Mouse (Mus musculus) small intestine, adult 2 months (tissue): Measurements from ENCODE around the gene Lcn12. TPM values are rescaled to one million over a fixed set of nuclear protein-coding genes. Genes with fewer than 3 reads are reported as not detected.
A peak's percentile ranks its signal among the peaks of the same experiment; 100 is the strongest.

Experiments
- H3K27ac ChIP-seq: fragments of 200-500 bp; 2 replicates; pipeline ENCODE4 v1.5.1; 2012; ENCODE audit warnings: low read depth, low read length, control low read depth, inconsistent platforms; ENCODE audit not compliant: insufficient read depth
- H3K27me3 ChIP-seq: fragments of 200-500 bp; 2 replicates; pipeline ENCODE4 v1.6.1; 2012; ENCODE audit warnings: mild to moderate bottlenecking, moderate library complexity, low read length, inconsistent platforms; ENCODE audit not compliant: control insufficient read depth, insufficient read depth
- H3K36me3 ChIP-seq: fragments of 200-500 bp; 2 replicates; pipeline ENCODE4 v1.6.1; 2012; ENCODE audit warnings: mild to moderate bottlenecking, low read length, control low read depth, inconsistent platforms; ENCODE audit not compliant: control insufficient read depth, insufficient read depth
- H3K4me1 ChIP-seq: fragments of 200-500 bp; 2 replicates; pipeline ENCODE4 v1.6.1; 2012; ENCODE audit warnings: low read length, inconsistent platforms, mixed read lengths; ENCODE audit not compliant: control insufficient read depth, insufficient read depth, insufficient read length
- H3K4me3 ChIP-seq: fragments of 200-500 bp; 2 replicates; pipeline ENCODE4 v1.5.1; 2012; ENCODE audit warnings: low read depth, mild to moderate bottlenecking, control low read depth, inconsistent platforms, low read length, moderate library complexity
- CTCF ChIP-seq: fragments of 200-500 bp; IDR thresholded peaks from 2 replicates; pipeline ENCODE4 v1.5.1; 2012; ENCODE audit warnings: low read depth, mild to moderate bottlenecking, control low read depth, inconsistent platforms, low read length, moderate library complexity, mixed read lengths; ENCODE audit not compliant: insufficient replicate concordance, insufficient read length; ENCODE audit errors: extremely low read depth
- POLR2A ChIP-seq: fragments of 200-500 bp; IDR thresholded peaks from 2 replicates; pipeline ENCODE4 v1.6.1; 2012; ENCODE audit warnings: low read depth, mild to moderate bottlenecking, control low read depth, inconsistent platforms, low read length, moderate library complexity
- WGBS: fragments of 180-500 bp; shearing (Covaris S2); methylation state at CpG from one replicate; pipeline ENCODE4 v1.1.7; 2018; 5-methylcytosine and 5-hydroxymethylcytosine counted together
- polyA plus RNA-seq: library from polyadenylated mRNA; depleted of rRNA; stranded (reverse); fragments of >200 nt; gene quantifications from 2 replicates; pipeline ENCODE4 v1.2.3, GENCODE M21; 2012

Lcn12 gene
- polyA plus RNA-seq, 1 experiment, result not detected

GRCm38 (mm10) chr2:25492988-25493387 is 723 bp downstream of the Lcn12 start:
- Histone ChIP-seq H3K4me1 (peaks cover under 1% of the 10 kb centered on the region; the same call in 1 of the 2 replicates), H3K27me3 (no peaks in the 10 kb centered on the region), H3K36me3 (no peaks in the 10 kb centered on the region), H3K27ac (no peak overlapping the region), H3K4me3 (no peak overlapping the region)
- WGBS, result 87% methylated on average over 5 of the region's 5 CpGs
- TF ChIP-seq POLR2A (no peak), CTCF (no peak)

- Histone ChIP-seq H3K4me3 (no peak overlapping the region), H3K27me3 (no peaks in the 10 kb centered on the region), H3K36me3 (no peaks in the 10 kb centered on the region), H3K4me1 (peaks cover 11% of the 10 kb centered on the region), H3K27ac (no peak overlapping the region)
- WGBS, result 85% methylated on average over 7 of the region's 7 CpGs
- TF ChIP-seq CTCF, result no peak
- no peak for TF ChIP-seq POLR2A
Observed at GRCm38 (mm10) chr2:25488671-25489068, 5.0 kb downstream of the Lcn12 start.

- Histone ChIP-seq H3K4me3 (no peak overlapping the region), H3K36me3 (no peaks in the 10 kb centered on the region), H3K27me3 (no peaks in the 10 kb centered on the region), H3K27ac (no peak overlapping the region), H3K4me1 (peaks cover 11% of the 10 kb centered on the region)
- WGBS, result 58% methylated on average over 6 of the region's 6 CpGs
- TF ChIP-seq POLR2A (no peak), CTCF (no peak)
Observed at GRCm38 (mm10) chr2:25487965-25488670, 5.6 kb downstream of the Lcn12 start.

GRCm38 (mm10) chr2:25484901-25485647 is 8.6 kb downstream of the Lcn12 start:
- WGBS, result 24% methylated on average over 11 of the region's 11 CpGs
- H3K27ac ChIP-seq, result peak overlapping the region; percentile 44; the same call in 1 of the 2 replicates
- H3K27me3 ChIP-seq, result no peaks in the 10 kb centered on the region
- H3K4me1 ChIP-seq, result peaks cover 14% of the 10 kb centered on the region
- no peak; the same call in 1 of the 2 replicates for TF ChIP-seq POLR2A
- TF ChIP-seq CTCF, result no peak
- no peaks in the 10 kb centered on the region for H3K36me3 ChIP-seq
- no peak overlapping the region for H3K4me3 ChIP-seq

GRCm38 (mm10) chr2:25482969-25483368 is 10.7 kb downstream of the Lcn12 start:
- H3K27ac ChIP-seq, result no peak overlapping the region
- WGBS, result 24% methylated on average over 7 of the region's 7 CpGs
- H3K4me3 ChIP-seq, result no peak overlapping the region
- TF ChIP-seq POLR2A (no peak), CTCF (peak; percentile 69; the same call in 1 of the 2 replicates)
- peaks cover 19% of the 10 kb centered on the region for H3K4me1 ChIP-seq
- H3K27me3 ChIP-seq, result no peaks in the 10 kb centered on the region
- H3K36me3 ChIP-seq, result no peaks in the 10 kb centered on the region

GRCm38 (mm10) chr2:25480541-25480940 is 13.2 kb downstream of the Lcn12 start:
- H3K36me3 ChIP-seq, result no peaks in the 10 kb centered on the region
- WGBS, result 74% methylated on average over 1 of the region's 1 CpGs
- no peak for TF ChIP-seq CTCF
- TF ChIP-seq POLR2A, result no peak
- peak overlapping the region; percentile 76 for H3K27ac ChIP-seq
- H3K4me3 ChIP-seq, result no peak overlapping the region
- H3K27me3 ChIP-seq, result no peaks in the 10 kb centered on the region
- peaks cover 15% of the 10 kb centered on the region for H3K4me1 ChIP-seq
